Mouse (Mus musculus) hindbrain, postnatal 0 days (tissue): ENCODE results near the gene Sbf2. TPM values are rescaled to one million over a fixed set of nuclear protein-coding genes. Genes with fewer than 3 reads are reported as not detected.
A peak's percentile ranks its signal among the peaks of the same experiment; 100 is the strongest.

Experiments used
- ATAC-seq: fragments of 200-750 bp; cut with Nextera tagmentation; 2 replicates; pipeline ENCODE4 v1.8.0; 2017; ENCODE audit warnings: mild to moderate bottlenecking, moderate TSS enrichment, moderate library complexity
- DNase-seq: peaks from one replicate; pipeline ENCODE4 v3.0.0-alpha.2; 2015; ENCODE audit warnings: low spot score
- H3K27ac ChIP-seq: fragments of 300-500 bp; sonication (generic); 2 replicates; pipeline ENCODE4 v1.5.1; 2014; ENCODE audit warnings: mild to moderate bottlenecking
- H3K27me3 ChIP-seq: fragments of 300-500 bp; sonication (generic); 2 replicates; pipeline ENCODE4 v1.6.1; 2014; ENCODE audit warnings: low read length, mixed read lengths; ENCODE audit not compliant: insufficient read depth
- H3K36me3 ChIP-seq: fragments of 300-500 bp; sonication (generic); 2 replicates; pipeline ENCODE4 v1.6.1; 2014; ENCODE audit warnings: low read length, mixed read lengths; ENCODE audit not compliant: insufficient read depth
- H3K4me1 ChIP-seq: fragments of 300-500 bp; sonication (generic); 2 replicates; pipeline ENCODE4 v1.6.1; 2014; ENCODE audit warnings: antibody characterized with exemption, low read length, mixed read lengths; ENCODE audit not compliant: insufficient read depth
- H3K4me2 ChIP-seq: fragments of 300-500 bp; sonication (generic); 2 replicates; pipeline ENCODE4 v1.6.1; 2014; ENCODE audit warnings: low read depth, mild to moderate bottlenecking, low read length, moderate library complexity, mixed read lengths
- H3K4me3 ChIP-seq: fragments of 300-500 bp; sonication (generic); 2 replicates; pipeline ENCODE4 v1.5.1; 2014; ENCODE audit warnings: low read length
- H3K9ac ChIP-seq: fragments of 300-500 bp; sonication (generic); replicated peaks from 2 replicates; pipeline ENCODE4 v1.6.1; 2014; ENCODE audit warnings: mild to moderate bottlenecking, low read length, moderate library complexity, mixed read lengths
- H3K9me3 ChIP-seq: fragments of 300-500 bp; sonication (generic); 2 replicates; pipeline ENCODE4 v1.6.1; 2016; ENCODE audit warnings: low read length, mixed read lengths
- CTCF ChIP-seq: IDR thresholded peaks from 2 replicates; pipeline ENCODE4 v1.5.1; 2016; ENCODE audit warnings: antibody characterized with exemption, control low read depth, low read depth
- WGBS: fragments of 180-500 bp; shearing (Covaris S2); extraction: QIAGEN DNeasy Blood & Tissue Kit; methylation state at CpG from one replicate; pipeline ENCODE4 v1.1.7; 2014; 5-methylcytosine and 5-hydroxymethylcytosine counted together
- polyA plus RNA-seq: library from polyadenylated mRNA; unstranded; fragments of >200 nt; fragmentation: Nextera tagmentation; extraction: Ambion mirVana; gene quantifications from 2 replicates; pipeline ENCODE4 v1.2.1, GENCODE M21; 2015
- total RNA-seq: library from RNA; depleted of rRNA; stranded (reverse); fragments of >200 nt; gene quantifications from 2 replicates; pipeline ENCODE4 v1.2.3, GENCODE M21; 2014

Gene Sbf2
- total and polyA plus RNA-seq, 2 experiments from 2014 or later: 40.3 to 70.5 TPM

DNA sequence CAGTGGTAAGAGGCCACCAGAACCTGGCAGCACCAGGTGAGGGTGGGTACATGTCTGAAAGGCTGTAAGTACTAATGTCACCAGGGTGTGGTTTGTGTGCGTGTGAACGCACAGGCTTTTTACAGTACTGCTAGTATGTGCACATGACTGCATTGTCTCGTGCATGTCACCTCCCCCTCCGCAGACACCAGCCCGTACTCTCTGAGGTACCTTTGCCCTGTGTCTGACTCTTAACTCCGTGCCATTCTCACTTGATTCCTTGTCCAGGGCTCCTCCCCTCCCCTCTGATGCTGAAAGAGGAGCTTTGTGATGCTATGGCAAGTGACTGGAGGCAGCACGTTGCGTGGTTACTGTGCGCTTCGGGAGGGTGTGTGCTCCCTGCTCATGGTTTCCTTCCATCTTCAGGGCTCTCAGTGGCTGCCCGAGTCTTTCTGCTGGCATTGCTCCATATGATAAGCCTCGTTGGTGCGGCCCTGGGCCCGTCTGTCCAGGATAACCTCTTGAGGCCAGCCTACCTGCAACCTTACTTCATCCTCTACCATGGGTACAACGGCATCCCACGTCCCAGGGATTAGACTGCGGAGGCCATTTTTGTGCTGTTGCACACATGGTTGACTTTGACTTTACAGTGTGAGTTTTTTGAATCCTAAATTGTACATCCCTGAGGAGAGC lies 315.8 kb downstream of the Sbf2 start:
- H3K9ac ChIP-seq: no peak overlapping the region
- no peaks in the 10 kb centered on the region for H3K4me1 ChIP-seq
- DNase-seq (no peak), ATAC-seq (no peak)
- no peak for TF ChIP-seq CTCF
- 92% methylated on average over 17 of the region's 17 CpGs for WGBS
- no peaks in the 10 kb centered on the region for H3K9me3 ChIP-seq
- H3K27ac ChIP-seq: no peak overlapping the region
- H3K27me3 ChIP-seq: no peaks in the 10 kb centered on the region
- no peak overlapping the region for H3K4me2 ChIP-seq
- H3K36me3 ChIP-seq: no peaks in the 10 kb centered on the region
- H3K4me3 ChIP-seq: no peak overlapping the region

DNA sequence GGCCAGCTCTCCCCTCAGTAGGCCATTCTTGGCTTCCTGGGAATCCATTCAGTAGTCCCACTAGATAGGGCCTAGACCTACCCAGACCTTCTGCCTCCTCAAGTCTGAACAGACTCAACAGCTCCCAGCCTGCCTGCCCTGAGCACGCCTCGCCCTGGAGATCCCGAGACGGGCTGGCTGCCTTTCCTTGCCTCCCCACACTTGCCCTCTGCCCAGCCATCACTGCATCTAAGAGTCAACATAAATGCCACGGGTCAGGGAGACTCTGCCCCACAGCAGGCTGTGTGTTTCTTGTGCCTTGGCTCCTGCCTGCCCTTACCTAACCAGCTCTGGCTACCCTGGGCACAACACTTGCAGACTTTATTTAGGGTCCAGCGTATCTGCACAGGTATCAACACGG lies 316.6 kb downstream of the Sbf2 start:
- H3K4me3 ChIP-seq: no peak overlapping the region
- H3K36me3 ChIP-seq: no peaks in the 10 kb centered on the region
- DNase-seq (no peak), ATAC-seq (no peak)
- WGBS: 92% methylated on average over 7 of the region's 7 CpGs
- H3K27ac ChIP-seq: peak overlapping the region; percentile 64; the same call in 1 of the 2 replicates
- H3K27me3 ChIP-seq: no peaks in the 10 kb centered on the region
- H3K9me3 ChIP-seq: no peaks in the 10 kb centered on the region
- H3K4me2 ChIP-seq: no peak overlapping the region
- no peaks in the 10 kb centered on the region for H3K4me1 ChIP-seq
- no peak overlapping the region for H3K9ac ChIP-seq
- TF ChIP-seq CTCF: no peak

GRCm38 (mm10) chr7:110297611-110298010 lies 317.1 kb downstream of the Sbf2 start:
- Histone ChIP-seq H3K4me2 (no peak overlapping the region), H3K4me1 (no peaks in the 10 kb centered on the region), H3K4me3 (no peak overlapping the region), H3K9me3 (no peaks in the 10 kb centered on the region), H3K27ac (peak overlapping the region; percentile 64), H3K9ac (no peak overlapping the region), H3K36me3 (no peaks in the 10 kb centered on the region), H3K27me3 (no peaks in the 10 kb centered on the region)
- peak; percentile 35; the same call in 1 of the 2 replicates for ATAC-seq
- 49% methylated on average over 4 of the region's 4 CpGs for WGBS
- TF ChIP-seq CTCF: no peak
- DNase-seq: no peak

GRCm38 (mm10) chr7:110296889-110297603 lies 317.7 kb downstream of the Sbf2 start:
- WGBS: 29% methylated on average over 17 of the region's 17 CpGs
- peak overlapping the region; percentile 64 for H3K27ac ChIP-seq
- H3K4me3 ChIP-seq: no peak overlapping the region
- no peaks in the 10 kb centered on the region for H3K4me1 ChIP-seq
- no peak overlapping the region for H3K9ac ChIP-seq
- ATAC-seq (peak; percentile 62; the same call in 1 of the 2 replicates), DNase-seq (peak; percentile 18)
- H3K27me3 ChIP-seq: no peaks in the 10 kb centered on the region
- TF ChIP-seq CTCF: no peak
- H3K9me3 ChIP-seq: no peaks in the 10 kb centered on the region
- no peaks in the 10 kb centered on the region for H3K36me3 ChIP-seq
- no peak overlapping the region for H3K4me2 ChIP-seq

DNA sequence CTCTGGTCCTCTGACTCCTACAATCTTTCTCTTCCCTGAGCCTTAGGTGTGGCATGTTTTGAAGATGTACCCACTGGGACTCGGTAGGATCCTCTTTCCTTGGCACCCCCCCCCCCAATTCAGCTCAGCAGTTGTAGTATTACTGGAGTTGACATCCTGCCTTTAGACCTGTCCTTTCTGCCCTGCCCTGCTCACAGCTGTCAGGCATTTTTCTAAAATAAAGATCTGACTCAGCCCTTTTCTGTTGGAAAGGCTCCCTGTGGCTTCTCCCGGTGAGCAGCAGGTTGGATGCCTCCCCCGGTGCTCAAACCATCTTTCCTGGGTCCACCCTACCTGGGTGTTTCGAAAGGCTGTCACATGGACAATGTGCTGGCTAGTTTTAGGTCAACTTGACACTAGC lies 325.1 kb downstream of the Sbf2 start:
- no peak for ATAC-seq
- TF ChIP-seq CTCF: no peak
- WGBS: 68% methylated on average over 4 of the region's 4 CpGs

GRCm38 (mm10) chr7:110288731-110289191 lies 326.0 kb downstream of the Sbf2 start:
- H3K27me3 ChIP-seq: no peaks in the 10 kb centered on the region
- H3K27ac ChIP-seq: no peak overlapping the region
- no peak overlapping the region for H3K4me3 ChIP-seq
- H3K9ac ChIP-seq: no peak overlapping the region
- WGBS: 48% methylated on average over 6 of the region's 6 CpGs
- H3K36me3 ChIP-seq: no peaks in the 10 kb centered on the region
- no peak overlapping the region for H3K4me2 ChIP-seq
- 0 out of 2 replicates have a peak, but pooled peaks cover 5% of the 10 kb centered on the region for H3K4me1 ChIP-seq
- no peaks in the 10 kb centered on the region for H3K9me3 ChIP-seq
- DNase-seq (peak; percentile 56), ATAC-seq (peak; percentile 35; the same call in 1 of the 2 replicates)
- TF ChIP-seq CTCF: no peak

More for the DNA sequence above, 325.1 kb downstream of the Sbf2 start:
- DNase-seq: no peak
- no peak overlapping the region for H3K9ac ChIP-seq
- H3K27ac ChIP-seq: no peak overlapping the region
- H3K9me3 ChIP-seq: no peaks in the 10 kb centered on the region
- H3K4me3 ChIP-seq: no peak overlapping the region
- no peaks in the 10 kb centered on the region for H3K27me3 ChIP-seq
- H3K4me1 ChIP-seq: 0 out of 2 replicates have a peak, but pooled peaks cover 5% of the 10 kb centered on the region
- H3K36me3 ChIP-seq: no peaks in the 10 kb centered on the region
- H3K4me2 ChIP-seq: no peak overlapping the region
